Mouse (Mus musculus): ENCODE results near the gene Mrps27. TPM values are rescaled to one million over a fixed set of nuclear protein-coding genes. Genes with fewer than 3 reads are reported as not detected.

The Mrps27 gene
- polyA plus RNA-seq, 1 experiment: 21.1 TPM

DNA sequence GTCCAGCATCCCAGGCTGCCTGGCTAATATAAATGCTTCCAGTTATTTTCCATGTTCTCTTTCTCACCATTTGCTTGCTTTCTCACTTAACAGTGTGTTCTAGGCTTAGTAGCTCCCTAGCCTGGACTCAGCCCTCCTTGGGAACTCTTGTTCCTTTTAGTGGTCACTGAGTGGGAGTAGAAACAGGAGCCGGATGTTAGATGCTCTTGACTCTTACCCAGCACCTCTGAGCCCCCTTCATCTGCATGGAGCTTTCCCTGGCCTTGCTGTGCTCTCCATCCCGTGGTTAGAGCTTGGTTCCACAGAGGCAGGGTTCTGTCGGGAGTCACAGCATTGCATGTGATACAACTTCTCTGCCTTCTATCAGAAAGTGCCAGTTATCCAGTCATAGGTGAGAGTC, 7.0 kb downstream of the Mrps27 start:
- DNase-seq (ENCODE audit: low spot score): no peak

DNA sequence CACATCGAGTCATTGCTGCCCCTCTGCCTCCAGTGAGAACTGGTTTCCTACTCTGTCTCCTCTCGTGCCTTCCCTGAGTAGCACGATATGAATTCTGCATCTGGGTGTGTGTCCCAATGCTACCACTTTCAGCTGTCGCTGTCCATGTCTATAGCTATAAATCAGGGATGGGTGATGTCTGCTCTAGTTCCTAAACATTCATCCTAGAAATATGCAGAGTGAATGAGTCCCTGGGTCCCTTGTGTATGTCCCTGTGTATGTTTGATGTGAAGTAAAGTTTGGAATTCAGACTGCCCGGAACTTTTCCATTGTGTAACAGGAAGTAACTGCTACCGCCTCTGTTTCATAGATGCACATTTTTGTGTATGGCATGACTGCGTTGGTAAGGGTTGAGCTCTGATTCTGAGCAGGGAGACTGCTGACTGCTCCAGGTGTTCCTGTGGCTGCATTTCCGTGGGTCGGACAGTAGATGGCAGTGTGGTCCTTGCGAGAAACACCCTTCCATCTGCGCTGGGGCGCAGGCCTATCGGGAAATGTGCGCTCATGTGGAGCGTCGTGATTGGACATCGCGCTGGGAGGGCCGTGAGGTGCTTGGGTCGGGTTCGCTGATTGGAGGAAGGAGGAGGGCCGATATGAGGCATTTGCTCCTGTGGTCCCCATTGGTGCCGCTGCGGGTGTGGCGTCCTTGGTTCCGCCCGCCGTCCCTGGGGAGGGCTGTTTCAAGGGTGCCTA, 8.3 kb downstream of the Mrps27 start:
- peak; percentile 75 for DNase-seq (ENCODE audit: low spot score)

DNA sequence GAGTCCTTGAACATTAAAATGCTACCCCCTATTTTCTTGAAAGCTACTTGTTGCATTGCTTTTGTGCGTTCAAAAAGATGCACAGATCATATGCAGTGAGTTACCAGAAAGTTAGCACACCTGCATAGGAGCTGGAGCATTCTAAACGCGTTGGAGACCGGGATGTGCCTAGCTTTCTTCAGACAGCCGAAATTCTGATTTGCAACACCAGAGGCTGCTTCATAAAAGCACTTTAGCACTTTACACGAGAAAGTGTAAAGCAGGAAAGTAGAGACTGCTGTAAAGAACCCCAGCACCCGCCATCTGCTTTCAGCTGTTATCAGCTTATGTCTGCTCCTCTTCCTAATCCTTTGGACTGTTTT, 8.9 kb downstream of the Mrps27 start:
- no peak for DNase-seq (ENCODE audit: low spot score)

DNA sequence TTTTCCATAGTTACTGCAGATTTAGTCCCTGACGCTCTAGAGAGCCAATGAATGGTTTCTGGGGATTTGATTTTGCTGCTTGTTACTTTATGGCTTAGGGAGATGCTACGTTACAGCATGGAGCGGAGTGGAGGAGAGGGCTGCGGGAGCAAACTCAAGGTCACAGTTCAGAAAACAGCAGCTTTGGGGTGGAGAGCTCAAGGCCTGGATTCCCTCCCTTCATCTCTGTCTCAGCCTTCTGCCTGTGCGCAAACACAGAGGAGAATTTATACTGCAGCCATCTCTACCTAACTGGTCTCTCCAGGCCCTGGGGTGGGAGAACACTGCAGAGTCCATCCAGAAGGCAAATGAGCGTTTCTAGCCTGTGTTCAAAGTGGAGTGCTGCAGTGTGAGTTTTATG, 10.5 kb downstream of the Mrps27 start:
- no peak for DNase-seq (ENCODE audit: low spot score)

DNA sequence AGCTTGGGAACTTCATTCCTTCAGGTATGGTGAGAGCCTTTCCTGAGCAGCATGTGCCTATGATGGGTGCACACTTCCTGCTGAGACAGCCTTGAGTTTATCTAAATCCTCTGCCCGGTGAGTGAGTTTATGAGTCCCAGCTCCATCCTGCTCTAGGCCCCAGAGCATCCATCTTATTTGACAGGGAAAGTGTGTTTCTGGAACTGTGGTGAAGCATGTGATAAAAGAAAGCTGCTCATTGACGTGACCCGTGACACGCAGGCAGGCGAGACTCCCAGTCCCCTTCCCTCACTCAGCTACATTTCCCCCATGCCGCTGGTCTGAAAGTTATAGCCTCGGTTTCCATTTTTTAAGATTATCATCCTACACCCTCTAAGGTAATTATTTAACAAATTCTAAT, 11.3 kb downstream of the Mrps27 start:
- no peak for DNase-seq (ENCODE audit: low spot score)

DNA sequence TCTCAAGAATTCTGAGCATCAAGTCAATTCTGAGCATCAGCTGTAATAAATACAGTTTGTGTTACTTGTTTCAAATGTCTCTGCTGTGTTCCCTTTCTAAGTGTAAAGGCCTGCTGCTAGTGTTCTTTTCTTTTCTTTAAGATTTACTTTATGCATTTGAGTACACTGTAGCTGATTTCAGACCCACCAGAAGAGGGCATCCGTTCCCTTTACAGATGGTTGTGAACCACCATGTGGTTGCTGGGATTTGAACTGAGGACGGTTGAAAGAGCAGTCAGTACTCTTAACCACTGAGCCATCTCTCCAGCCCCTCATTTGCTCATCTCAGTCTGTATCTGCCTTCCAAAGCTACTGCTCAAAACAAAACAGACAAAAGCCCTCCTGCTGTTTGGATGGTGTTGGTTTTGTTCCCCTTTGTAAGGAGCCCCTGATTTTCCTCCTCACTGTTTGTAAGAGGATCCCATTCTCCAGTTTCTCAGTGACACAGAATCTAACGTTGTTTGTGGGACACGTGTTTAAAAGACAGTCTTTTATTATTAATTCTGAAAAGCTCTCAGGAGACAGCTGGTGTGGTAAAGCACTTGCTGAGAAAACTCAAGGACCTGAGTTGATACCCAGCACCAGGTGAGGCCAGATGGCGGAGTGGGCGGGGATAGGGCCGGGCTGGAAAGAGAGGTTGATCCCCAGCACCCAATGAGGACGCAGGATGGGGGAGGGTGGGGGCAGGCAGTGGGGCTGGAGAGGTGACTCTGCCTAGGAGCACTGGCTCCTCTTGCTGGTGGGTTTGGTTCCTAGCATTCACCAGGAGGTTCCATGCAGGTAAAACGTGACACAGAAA, 12.1 kb downstream of the Mrps27 start:
- no peak for DNase-seq (ENCODE audit: low spot score)

DNA sequence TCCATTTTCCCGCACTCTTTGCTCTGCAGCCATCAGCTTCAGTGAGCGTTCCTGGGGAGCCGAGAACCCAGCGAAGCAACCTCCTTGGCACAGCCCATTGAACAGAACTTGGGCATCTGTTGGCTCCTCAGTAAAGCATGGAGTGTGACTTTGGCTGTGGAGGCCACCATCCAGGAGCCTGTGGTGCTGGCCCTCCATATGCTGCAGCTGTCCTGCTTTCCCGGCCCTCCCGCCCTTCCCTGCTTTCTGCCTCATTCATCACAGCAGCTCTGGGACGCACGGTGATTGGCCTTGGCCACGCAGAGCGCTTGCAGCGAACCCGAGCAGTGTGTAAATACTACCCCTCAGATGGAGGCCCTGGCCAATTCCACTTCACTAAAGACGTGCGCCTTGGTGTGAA, 14.3 kb downstream of the Mrps27 start:
- DNase-seq (ENCODE audit: low spot score): no peak

DNA sequence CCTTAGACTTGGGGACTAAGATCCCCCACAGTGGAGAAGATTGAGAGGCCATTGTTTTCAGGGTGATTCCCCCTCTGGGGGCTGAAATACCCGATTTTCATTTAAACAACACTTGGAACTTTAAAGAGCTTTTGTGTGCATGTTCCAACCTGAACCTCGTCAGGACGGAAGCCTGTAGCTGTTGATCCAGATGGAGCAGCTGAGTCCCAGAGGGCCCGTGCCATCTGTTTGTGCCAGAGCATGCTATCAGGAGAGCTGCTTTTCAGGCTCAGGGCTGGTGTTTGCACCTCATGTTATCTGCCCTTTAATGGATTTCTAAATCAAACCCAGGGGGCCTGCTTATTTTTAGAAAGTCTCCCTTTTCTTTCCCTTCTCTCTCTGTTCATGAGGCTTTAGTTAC, 19.3 kb downstream of the Mrps27 start:
- no peak for DNase-seq (ENCODE audit: low spot score)

DNA sequence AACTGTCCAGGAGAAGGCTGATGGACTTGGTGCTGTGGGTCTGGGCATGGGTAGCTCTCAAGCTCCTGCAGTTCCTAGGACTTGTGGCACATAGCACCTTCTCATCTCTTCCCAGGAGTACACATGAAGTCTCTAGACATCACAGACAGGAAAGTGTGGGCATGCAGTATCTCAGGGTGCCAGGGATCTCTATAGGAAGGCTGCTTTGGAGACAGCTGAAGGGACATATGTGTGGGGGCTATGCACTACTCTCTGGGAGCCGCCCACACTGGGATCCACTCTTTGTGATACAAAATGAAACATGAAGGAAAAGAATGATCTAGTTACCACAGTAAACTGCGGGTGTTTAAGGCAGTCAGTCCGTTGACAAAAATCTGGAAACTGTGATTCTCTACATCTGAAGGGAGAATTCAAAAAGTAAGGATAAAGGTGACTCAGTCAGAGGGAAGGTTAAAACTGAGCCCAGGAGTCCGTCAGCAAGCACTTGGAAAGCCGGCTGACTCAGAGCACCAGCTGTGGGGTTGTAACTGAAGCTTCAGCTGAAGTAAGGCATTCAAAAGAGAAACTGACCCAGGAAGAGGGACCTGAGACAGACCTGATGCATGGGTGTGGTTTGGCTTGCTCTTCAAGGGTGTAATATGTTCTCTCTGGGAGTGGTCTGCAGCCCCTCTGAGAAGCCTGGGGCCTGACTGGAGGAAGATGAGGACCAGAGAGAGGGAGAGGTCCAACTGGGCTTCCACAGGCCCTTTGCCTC, 22.0 kb downstream of the Mrps27 start:
- DNase-seq (ENCODE audit: low spot score): no peak

DNA sequence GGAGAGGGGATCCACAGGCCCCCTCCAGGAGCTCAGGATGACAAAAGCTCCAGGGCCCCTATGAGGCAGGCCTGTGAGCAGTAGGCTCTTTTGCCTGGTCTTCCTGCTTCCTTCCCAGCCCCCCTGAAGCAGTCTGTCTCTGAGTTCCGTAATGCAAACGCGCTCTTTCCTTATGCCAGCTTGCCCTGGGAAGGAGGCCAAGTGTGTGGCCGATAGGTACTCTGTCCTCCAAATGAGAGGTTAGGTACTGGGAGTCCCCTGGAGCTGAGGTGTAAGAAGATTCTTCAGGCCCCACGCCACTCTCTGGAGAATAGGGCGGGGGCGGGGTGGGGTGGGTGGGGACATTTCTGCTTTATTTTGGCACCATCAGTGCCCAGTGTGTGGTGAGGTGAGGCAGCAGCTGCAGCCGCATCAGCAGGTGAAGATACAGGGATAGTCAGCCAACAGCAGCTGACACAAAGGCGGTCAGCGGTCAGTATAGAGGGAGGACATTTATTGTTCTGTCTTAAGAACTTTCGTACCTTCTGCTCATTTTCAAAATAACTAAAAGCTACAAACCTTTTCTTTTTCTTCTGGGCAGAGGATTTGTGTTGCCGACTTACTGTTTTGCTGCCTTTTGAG, 23.1 kb downstream of the Mrps27 start:
- no peak for DNase-seq (ENCODE audit: low spot score)

DNA sequence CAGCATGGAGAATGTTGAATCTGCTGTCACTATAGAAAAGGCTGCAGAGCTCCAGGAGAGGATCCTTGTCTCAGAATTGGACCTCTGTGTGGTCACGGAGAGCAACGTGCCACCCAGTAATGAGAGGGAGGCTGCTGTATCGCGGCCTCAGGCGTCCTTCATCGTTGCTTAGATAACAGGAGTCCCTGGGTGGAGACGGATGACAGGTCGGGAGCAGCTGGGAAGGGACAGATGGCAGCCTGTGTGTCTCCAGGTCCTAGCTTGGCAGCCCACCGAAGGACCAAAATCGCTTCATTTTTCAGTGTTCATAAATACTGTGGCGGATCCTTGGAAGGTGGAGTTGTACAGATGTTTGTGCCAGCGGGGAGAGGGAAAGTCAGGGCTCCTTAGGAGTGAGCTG, 24.5 kb downstream of the Mrps27 start:
- DNase-seq (ENCODE audit: low spot score): no peak

DNA sequence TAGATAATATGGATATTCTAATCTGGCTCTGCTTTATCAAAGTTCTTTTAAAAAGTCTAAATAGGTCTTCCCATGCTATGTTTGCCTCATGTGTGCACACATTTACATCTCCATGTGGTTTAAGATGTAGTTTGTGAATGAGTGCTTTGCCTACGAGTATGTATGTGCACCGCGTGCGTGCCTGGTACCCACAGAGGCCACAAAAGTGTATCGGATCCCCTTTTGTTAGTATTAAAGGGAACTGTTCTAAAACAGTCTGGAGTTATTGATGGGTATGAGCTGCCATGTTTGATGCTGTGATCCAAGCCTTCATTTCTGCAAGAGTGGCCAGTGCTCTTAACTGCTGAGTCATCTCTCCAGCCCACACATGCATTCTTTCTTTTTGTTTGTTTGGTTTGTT, 26.7 kb downstream of the Mrps27 start:
- no peak for DNase-seq (ENCODE audit: low spot score)

DNA sequence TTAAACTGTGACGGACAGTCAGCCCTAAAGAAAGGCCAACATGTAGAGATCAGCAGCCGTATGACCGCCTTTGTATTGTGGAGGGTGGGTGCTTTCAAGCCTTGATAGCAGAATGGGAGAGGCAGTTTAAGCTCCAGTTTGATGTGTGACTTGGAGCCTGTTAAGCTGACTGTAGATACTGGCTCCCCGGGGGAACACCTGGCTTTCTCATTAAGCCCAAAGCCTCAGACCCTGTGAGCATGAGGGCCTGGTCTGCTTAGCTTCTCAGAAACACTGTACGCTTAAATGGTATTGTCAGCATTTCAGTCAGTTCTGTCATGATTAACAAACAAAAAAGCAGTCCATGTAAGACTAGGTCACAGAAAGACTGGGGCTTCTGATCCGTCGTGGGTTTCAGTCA, 29.1 kb downstream of the Mrps27 start:
- DNase-seq (ENCODE audit: low spot score): no peak

DNA sequence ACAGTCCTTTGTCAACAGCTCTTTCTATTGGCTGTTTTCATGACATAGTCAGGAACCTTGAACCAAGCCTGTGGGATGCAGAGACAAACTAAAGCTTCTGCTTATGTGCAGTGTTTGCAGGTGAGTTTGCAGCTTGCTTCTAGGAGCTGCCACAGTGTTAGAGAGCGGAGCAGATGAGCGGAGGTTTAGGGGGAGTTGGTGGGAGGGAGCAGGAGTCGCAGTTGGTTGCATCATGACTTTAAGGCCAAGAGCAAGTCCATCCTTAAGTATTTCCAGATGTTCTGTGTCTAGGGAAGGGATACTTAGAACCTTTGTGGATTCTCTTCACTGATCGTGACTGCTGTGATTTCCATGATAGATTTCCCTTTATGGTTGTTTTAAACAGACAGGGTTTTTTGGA, 29.6 kb downstream of the Mrps27 start:
- no peak for DNase-seq (ENCODE audit: low spot score)

DNA sequence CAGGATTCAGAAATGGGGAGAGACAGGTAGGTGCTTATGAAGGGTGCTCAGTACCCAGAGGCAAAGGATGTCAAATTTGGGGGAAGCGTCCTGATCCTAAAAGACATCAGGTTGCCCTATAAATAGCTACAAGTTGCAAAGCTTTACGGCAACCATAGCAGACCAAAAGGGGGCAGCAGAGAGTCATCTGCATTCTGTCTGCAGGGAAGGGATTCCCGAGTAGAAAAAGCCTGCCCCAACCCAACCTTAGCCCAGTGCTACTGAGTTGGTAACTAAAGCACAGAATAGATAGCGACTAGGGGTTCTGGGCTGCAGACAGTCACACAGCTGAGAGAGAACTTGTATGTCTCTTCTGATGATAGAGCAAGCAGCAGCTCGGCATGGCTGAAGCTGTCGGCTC, 31.0 kb downstream of the Mrps27 start:
- peak; percentile 43 for DNase-seq (ENCODE audit: low spot score)

DNA sequence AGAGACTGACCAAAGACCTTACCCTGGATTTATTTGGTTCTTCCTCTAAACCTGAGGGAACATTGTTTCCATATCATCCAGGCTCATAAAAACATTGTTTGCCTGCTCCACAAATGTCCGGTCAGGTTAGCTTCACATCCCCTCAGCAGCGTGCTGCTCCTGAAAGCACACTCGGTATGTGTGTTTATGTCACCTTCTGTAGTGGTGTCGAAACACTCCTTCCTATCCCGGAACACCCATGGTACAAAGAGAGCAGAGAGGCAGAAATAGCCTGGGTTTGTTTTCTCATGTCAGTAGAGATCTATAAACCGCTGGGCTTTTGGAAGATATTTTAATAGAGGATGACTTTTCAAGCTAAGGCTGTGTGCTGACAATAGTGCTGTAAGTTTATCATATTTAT, 32.5 kb downstream of the Mrps27 start:
- DNase-seq (ENCODE audit: low spot score): no peak

DNA sequence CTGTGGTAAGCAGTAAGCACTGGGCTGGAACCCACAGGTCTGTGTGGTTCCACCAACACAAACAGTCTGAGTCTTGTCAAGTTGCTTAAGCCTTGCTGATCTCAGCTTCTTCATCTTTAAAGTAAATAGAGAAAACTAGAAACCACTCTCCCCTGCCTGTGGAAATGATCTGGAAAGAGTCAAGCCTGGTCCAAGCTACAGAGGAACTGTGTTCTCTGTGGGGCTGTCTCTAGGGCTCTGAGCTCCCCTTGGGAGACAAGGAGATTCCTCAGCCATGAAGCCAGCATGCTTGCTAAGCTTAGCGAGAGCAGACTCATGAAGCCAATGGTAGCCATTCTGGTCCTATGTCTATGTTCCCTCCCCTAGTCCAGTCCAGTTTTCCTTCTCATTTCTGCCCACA, 33.6 kb downstream of the Mrps27 start:
- DNase-seq (ENCODE audit: low spot score): no peak

DNA sequence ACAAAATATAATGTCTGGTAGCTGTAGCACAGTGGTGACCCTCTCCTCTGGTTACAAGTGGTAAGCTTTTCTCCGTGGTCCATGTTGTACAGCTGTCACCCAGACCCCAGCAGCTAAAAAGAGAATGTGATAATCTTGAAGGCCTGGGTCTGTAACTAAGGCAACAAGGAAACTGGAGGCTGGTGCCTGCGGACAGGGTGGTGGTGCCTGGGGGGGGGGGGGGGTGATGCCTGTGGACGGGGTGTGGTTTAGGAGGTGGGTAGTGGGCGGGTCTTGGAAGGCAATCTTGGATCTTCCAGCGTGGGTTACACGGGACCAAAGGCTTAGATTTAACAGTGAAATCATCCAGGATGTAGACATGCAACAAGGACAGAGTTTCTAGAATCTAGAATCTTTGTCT, 37.8 kb downstream of the Mrps27 start:
- DNase-seq (ENCODE audit: low spot score): no peak

DNA sequence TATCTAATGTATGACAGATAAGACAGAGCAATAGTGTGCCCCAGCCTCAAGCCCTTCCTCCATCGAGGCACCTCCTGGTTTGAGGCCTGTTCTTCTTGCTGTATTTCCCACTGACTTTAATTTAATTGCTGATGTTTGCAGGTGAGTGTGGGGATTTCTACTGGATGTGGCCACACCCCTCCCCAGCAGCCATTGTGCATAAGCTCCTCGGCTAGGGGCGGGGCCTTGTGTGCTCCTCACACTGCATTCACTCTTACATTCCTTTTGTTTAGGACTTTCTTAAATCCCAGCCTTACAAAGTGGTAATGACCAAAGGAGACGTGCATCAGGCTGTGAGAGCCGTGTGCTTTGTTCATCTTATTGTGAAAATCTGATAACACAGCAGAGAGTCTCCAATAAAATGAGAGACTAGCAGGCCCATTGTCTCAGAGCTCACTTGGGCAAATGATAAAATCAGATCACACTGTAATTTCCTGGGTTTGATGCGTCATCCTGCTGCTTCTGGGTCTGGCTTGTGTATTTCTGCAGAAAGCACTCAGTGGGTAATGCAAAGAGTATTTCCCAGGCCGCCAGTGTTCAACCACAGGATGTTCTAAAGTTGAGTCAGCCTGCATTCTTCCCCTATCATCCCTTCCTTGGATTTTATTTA, 40.1 kb downstream of the Mrps27 start:
- no peak for DNase-seq (ENCODE audit: low spot score)

DNA sequence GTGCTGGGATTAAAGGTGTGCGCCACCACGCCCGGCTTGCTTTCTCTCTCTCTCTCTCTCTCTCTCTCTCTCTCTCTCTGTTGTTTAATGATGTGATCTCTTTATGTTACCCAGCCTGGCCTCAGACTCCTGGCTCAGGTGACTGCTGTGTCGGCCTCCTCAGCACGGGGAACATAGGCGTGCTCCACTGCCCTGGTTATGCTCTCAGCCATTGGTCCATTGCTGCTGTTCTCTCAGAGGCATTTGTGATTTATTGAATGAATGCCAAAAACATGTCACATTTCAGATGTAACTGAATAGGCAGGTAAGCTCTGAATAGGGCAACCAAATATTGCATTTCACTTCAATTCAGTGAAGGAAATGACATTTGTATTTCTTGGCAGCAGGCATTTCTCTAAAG, 41.3 kb downstream of the Mrps27 start:
- no peak for DNase-seq (ENCODE audit: low spot score)

DNA sequence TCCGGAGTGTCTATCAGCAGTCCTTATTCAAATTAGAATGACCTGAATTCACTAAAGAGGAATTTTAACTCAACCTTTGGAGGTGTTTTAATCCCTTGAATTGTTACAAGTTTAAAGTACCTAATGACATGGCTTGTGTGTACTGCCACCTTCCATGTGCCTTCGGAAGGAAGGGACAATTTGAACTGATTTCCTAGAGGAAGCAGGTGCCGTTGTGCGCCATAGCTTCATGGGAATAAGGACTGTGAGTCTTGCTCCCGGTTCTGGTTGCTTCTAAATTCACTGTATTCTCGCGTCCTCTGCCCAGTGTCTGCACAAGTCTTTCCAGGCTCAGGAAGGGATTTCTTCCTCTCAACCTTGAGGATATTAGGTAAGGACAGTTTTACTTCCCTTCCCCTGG, 41.8 kb downstream of the Mrps27 start:
- DNase-seq (ENCODE audit: low spot score): no peak

All from urinary bladder, adult 2 months (tissue).